Mouse (Mus musculus): ENCODE measurements around the gene Lclat1.
"Not testable (repeated sequence)": the region's sequence is repeated elsewhere in the genome, so short reads cannot be mapped to it uniquely, and the experiment has no call there.

Gene Lclat1

DNA sequence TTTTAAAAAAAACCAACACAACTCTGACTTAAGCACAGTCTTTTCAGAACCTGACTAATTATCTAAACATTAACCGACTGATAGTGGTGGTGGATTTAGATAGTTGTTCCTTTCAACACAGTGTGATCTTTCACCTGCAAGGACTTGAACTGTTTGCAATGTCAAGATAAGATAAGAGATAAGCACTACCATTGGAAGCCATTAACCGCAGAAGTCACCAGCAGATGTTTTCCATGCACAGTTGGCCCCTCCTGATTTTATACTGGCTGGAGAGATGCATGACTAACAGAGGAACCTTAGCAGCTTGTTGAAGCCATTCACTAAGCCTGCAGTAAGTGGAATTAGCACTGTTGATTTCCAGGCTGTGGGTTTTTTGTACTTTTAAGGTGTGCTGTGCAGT, 34.7 kb downstream of the Lclat1 start:
- no peak for DNase-seq

GRCm38 (mm10) chr17:73145426-73145825, 37.6 kb downstream of the Lclat1 start:
- DNase-seq = no peak

- DNase-seq = no peak
Measured at GRCm38 (mm10) chr17:73148607-73149006, 40.8 kb downstream of the Lclat1 start.

DNA sequence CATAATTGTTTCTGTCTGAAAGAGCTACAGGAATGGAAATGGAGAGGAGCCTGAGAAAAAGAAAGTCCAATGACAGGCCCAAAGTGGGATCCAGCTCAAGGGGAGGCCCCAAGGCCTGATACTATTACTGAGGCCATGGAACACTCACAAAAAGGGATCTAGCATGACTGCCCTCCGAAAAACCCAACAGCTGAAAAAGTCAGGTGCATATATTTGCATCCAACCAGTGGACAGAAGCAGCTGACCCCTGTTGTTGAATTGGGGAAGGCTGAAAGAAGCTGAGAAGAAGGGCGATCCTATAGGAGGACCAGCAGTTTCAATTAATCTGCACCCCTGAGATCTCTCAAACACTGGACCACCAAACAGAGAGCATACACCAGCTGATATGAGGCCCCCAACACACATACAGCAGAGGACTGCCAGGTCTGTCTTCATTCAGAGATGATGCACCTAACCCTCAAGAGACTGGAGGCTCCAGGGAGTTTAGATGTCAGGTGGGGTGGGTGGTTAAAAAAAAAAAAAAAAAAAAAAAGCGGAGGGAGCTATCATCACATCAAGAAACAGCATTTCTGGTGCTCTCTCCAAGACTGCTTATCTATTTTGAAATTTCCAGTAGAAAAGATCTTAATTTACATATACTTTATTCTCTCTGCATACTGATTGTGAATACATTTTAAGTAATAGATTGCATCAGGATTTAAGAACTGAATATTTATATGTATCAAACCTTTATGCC, 45.2 kb downstream of the Lclat1 start:
- not testable (repeated sequence) for DNase-seq

- no peak for DNase-seq
Measured at GRCm38 (mm10) chr17:73153672-73154071, 45.9 kb downstream of the Lclat1 start.

DNA sequence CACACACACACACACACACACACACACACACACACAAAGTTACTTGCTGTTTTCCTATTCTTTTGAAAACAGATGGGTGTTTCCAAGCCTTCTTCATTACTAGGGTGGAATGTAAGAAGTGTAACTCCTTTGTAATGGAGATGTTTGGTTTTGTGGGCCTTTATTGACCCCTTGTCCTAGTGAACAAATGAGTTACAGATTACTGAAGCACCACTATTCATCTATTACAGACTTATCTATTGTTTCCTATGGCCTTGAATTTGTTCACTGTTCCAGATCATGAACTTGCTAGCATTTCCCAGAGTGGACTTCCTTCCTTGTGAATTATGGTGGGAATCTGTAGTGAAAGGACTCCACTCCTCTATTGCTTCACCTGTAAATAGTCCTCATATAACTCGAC, 48.8 kb downstream of the Lclat1 start:
- DNase-seq = no peak

- DNase-seq = peak; percentile 21
Measured at GRCm38 (mm10) chr17:73161795-73162194, 54.0 kb downstream of the Lclat1 start.

GRCm38 (mm10) chr17:73162445-73163208, 54.8 kb downstream of the Lclat1 start:
- DNase-seq = peak; percentile 57

- peak; percentile 53 for DNase-seq
Measured at GRCm38 (mm10) chr17:73163597-73163996, 55.8 kb downstream of the Lclat1 start.

DNA sequence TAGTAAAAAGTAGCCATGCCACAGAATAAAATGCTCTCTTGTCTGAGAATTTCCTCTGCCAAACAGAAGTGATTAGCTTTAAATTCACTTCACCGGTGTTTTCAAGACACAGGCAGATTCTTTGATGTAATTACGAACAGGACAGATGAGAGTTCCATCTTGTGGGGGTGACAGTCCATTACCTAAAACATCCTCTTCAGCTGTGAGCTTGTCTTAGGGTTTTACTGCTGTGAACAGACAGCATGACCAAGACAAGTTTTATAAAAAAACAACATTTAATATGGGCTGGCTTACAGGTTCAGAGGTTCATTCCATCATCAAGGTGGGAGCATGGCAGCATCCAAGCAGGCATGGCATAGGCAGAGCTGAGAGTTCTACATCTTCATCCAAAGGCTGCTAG, 56.3 kb downstream of the Lclat1 start:
- peak; percentile 18 for DNase-seq

DNA sequence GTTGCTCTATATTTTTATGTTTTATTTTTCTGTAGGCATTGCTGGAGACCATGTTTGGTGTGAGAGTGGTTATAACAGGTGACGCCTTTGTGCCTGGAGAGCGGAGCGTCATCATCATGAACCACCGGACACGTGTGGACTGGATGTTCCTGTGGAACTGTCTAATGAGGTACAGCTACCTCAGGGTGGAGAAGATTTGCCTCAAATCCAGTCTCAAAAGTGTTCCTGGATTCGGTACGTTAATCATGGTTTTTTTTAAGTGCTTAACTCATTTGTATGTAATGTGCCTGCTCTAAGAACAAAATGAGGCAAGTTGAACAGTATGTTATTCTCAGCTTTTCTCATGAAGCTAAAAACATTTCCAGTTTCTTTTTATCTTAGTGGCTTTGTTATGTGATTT, 61.7 kb downstream of the Lclat1 start:
- DNase-seq = no peak

GRCm38 (mm10) chr17:73170141-73170540, 62.4 kb downstream of the Lclat1 start:
- DNase-seq = no peak

DNA sequence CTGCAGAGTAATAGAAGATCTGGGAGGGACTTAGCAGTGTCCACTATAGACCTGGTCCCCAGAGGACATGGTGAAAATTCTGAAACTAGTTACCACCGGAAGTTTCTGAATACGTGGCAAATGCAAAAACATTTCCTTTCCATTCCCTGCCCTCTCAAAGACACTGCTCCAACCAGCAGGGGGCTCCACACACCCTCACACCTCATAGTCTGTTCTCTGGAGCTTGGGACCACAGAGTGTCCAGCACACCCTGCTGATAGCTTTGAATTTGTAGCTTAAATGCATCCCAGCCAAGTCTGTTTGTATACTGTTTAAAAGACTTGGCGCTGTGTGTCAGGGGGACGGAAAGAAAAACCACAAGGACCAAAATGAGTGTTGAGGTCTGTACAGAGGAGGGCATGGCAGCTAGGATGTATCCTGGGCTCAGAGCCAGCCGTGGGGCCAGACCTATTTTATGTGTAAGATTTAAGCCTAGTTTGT, 66.3 kb downstream of the Lclat1 start:
- peak; percentile 76 for DNase-seq

DNA sequence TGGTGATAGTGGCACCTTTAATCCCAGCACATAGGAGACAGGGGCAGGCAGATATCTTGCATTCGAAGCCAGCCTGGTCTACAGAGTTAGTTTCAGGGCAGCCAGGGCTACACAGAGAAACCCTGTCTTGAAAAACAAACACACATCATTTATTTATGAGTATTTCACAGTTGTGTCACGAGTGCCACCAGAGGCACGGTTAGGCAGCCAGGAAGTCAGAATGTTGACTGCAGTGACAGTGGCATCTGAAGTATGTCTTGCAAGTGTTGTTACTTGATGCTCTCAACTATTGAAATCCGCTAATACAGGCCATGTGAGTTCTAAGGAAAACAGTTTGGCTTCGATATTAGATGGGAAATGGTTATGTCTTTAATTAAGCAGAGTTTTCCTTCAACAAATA, 67.9 kb downstream of the Lclat1 start:
- DNase-seq = no peak

GRCm38 (mm10) chr17:73177079-73177478, 69.3 kb downstream of the Lclat1 start:
- DNase-seq = no peak

DNA sequence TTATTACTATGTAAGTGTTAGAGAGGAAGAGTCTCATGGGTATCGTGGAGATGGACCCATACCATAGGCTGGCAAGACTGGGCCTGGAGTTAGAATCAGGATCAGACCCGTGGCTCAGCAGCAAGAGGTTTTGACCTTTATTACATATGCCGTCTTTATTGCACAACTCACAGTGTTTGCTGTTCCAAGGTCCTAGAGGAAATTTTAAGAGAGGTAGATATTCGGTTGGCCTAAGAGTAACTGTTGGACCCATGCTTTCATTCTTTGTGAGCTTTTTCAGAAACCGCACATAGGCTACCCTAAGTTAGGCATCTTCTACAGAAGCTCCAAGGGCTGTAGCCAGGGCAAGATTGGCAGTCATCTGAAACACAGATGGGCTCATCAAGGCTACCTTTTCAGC, 79.1 kb downstream of the Lclat1 start:
- no peak for DNase-seq

DNA sequence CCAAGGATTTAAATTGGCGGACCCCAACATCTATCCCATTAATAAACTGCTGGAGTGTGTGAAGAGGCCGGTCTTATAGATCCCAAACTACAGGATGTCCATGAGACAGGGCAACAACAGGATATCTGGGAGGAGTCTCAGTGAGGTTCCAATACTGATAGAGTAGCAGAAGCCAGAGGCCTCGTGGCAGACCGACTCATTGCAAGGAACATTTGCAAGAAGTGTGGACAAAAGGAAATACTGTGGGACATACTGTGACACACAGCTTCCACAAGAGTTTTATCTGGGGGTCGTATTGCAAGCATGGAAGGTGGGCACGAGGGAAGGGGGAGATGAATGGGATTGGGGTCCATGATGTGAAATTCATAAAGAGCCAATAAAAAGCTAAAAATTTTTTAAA, 86.4 kb downstream of the Lclat1 start:
- DNase-seq = no peak

GRCm38 (mm10) chr17:73194575-73194974, 86.8 kb downstream of the Lclat1 start:
- DNase-seq = no peak

GRCm38 (mm10) chr17:73195074-73195723, 87.4 kb downstream of the Lclat1 start:
- DNase-seq = no peak

GRCm38 (mm10) chr17:73196139-73196538, 88.4 kb downstream of the Lclat1 start:
- peak; percentile 75 for DNase-seq

GRCm38 (mm10) chr17:73197724-73198123, 89.9 kb downstream of the Lclat1 start:
- DNase-seq = no peak

GRCm38 (mm10) chr17:73199387-73199786, 91.6 kb downstream of the Lclat1 start:
- no peak for DNase-seq

- DNase-seq = no peak
Measured at GRCm38 (mm10) chr17:73200380-73200779, 92.6 kb downstream of the Lclat1 start.
